Mouse (Mus musculus): Measurements from ENCODE around the gene Zfp3. TPM values are rescaled to one million over a fixed set of nuclear protein-coding genes. Genes with fewer than 3 reads are reported as not detected.

The Zfp3 gene
- polyA plus RNA-seq, 1 experiment: 6.5 TPM

- no peak for DNase-seq (ENCODE audit: low spot score)
Measured at GRCm38 (mm10) chr11:70806697-70807096, 42.7 kb downstream of the Zfp3 start.

- DNase-seq (ENCODE audit: low spot score): no peak
Measured at GRCm38 (mm10) chr11:70807630-70808029, 43.6 kb downstream of the Zfp3 start.

- DNase-seq (ENCODE audit: low spot score): no peak
Measured at GRCm38 (mm10) chr11:70808101-70808500, 44.1 kb downstream of the Zfp3 start.

- no peak for DNase-seq (ENCODE audit: low spot score)
Measured at GRCm38 (mm10) chr11:70809011-70809410, 45.0 kb downstream of the Zfp3 start.

GRCm38 (mm10) chr11:70811041-70811440, 47.0 kb downstream of the Zfp3 start:
- no peak for DNase-seq (ENCODE audit: low spot score)

- no peak for DNase-seq (ENCODE audit: low spot score)
Measured at GRCm38 (mm10) chr11:70811471-70812240, 47.6 kb downstream of the Zfp3 start.

- no peak for DNase-seq (ENCODE audit: low spot score)
Measured at GRCm38 (mm10) chr11:70812365-70812764, 48.4 kb downstream of the Zfp3 start, which contains the start of gene Scimp. Scimp (minus strand) TSS chr11:70812586.

- DNase-seq (ENCODE audit: low spot score): no peak
Measured at GRCm38 (mm10) chr11:70815071-70815470, 51.1 kb downstream of the Zfp3 start.

- DNase-seq (ENCODE audit: low spot score): no peak
Measured at GRCm38 (mm10) chr11:70815498-70816078, 51.6 kb downstream of the Zfp3 start.

- DNase-seq (ENCODE audit: low spot score): no peak
Measured at GRCm38 (mm10) chr11:70816770-70817169, 52.8 kb downstream of the Zfp3 start.

- DNase-seq (ENCODE audit: low spot score): no peak
Measured at GRCm38 (mm10) chr11:70820120-70820519, 56.1 kb downstream of the Zfp3 start.

GRCm38 (mm10) chr11:70821728-70822591, 58.0 kb downstream of the Zfp3 start:
- no peak for DNase-seq (ENCODE audit: low spot score)

Other genes with a start within 250 kb of the Zfp3 start
- 0.43 and 0.72 TPM in 2 replicates for gene Vmo1, start 249.6 kb upstream of the Zfp3 start, polyA plus RNA-seq (2012; rRNA removed)
- 0.14 and 0.15 TPM in 2 replicates for gene Gltpd2, start 245.0 kb upstream of the Zfp3 start, polyA plus RNA-seq (2012; rRNA removed)
- 249 and 294 TPM in 2 replicates for gene Psmb6, start 238.8 kb upstream of the Zfp3 start, polyA plus RNA-seq (2012; rRNA removed)
- not detected in 2 replicates for gene Gm40193, start 231.3 kb upstream of the Zfp3 start, polyA plus RNA-seq (2012; rRNA removed)
- gene Pld2, start 224.1 kb upstream of the Zfp3 start, polyA plus RNA-seq (2012; rRNA removed): 33.6 and 38.7 TPM in 2 replicates
- gene Mink1, start 201.3 kb upstream of the Zfp3 start, polyA plus RNA-seq (2012; rRNA removed): 87.2 and 89.1 TPM in 2 replicates
- gene 4930544D05Rik, start 148.4 kb upstream of the Zfp3 start, polyA plus RNA-seq (2012; rRNA removed): not detected in 2 replicates
- 0.40 and 0.44 TPM in 2 replicates for gene Chrne, start 145.0 kb upstream of the Zfp3 start, polyA plus RNA-seq (2012; rRNA removed)
- 0.01 and 0.10 TPM in 2 replicates for gene Gp1ba, start 125.1 kb upstream of the Zfp3 start, polyA plus RNA-seq (2012; rRNA removed)
- gene Rnf167, start 117.0 kb upstream of the Zfp3 start, polyA plus RNA-seq (2012; rRNA removed): 116 and 119 TPM in 2 replicates
- 93.9 and 96.9 TPM in 2 replicates for gene Slc25a11, start 116.7 kb upstream of the Zfp3 start, polyA plus RNA-seq (2012; rRNA removed)
- 1,258 and 1,344 TPM in 2 replicates for gene Pfn1, start 109.6 kb upstream of the Zfp3 start, polyA plus RNA-seq (2012; rRNA removed)
- 104 and 126 TPM in 2 replicates for gene Eno3, start 107.0 kb upstream of the Zfp3 start, polyA plus RNA-seq (2012; rRNA removed)
- gene Spag7, start 94.8 kb upstream of the Zfp3 start, polyA plus RNA-seq (2012; rRNA removed): 89.4 and 93.2 TPM in 2 replicates
- 16.6 and 25.4 TPM in 2 replicates for gene Camta2, start 76.1 kb upstream of the Zfp3 start, polyA plus RNA-seq (2012; rRNA removed)
- 4.3 and 5.1 TPM in 2 replicates for gene Inca1, start 64.1 kb upstream of the Zfp3 start, polyA plus RNA-seq (2012; rRNA removed)
- 77.5 and 105 TPM in 2 replicates for gene Kif1c, start 63.7 kb upstream of the Zfp3 start, polyA plus RNA-seq (2012; rRNA removed)
- 1.1 and 1.5 TPM in 2 replicates for gene Scimp, start 48.4 kb downstream of the Zfp3 start, polyA plus RNA-seq (2012; rRNA removed)
- gene Rabep1, start 80.6 kb downstream of the Zfp3 start, polyA plus RNA-seq (2012; rRNA removed): 12.3 and 15.8 TPM in 2 replicates
- 113 and 130 TPM in 2 replicates for gene Nup88, start 205.8 kb downstream of the Zfp3 start, polyA plus RNA-seq (2012; rRNA removed)
- 44.2 and 58.6 TPM in 2 replicates for gene Rpain, start 206.0 kb downstream of the Zfp3 start, polyA plus RNA-seq (2012; rRNA removed)
- 102 and 120 TPM in 2 replicates for gene C1qbp, start 218.8 kb downstream of the Zfp3 start, polyA plus RNA-seq (2012; rRNA removed)
- 16.2 and 18.4 TPM in 2 replicates for gene Dhx33, start 240.2 kb downstream of the Zfp3 start, polyA plus RNA-seq (2012; rRNA removed)

Data from urinary bladder, adult 2 months (tissue).